Mouse (Mus musculus): ENCODE measurements around the gene Hhat. TPM values are rescaled to one million over a fixed set of nuclear protein-coding genes. Genes with fewer than 3 reads are reported as not detected.

Gene Hhat
- polyA plus RNA-seq, 2 experiments = 10.0 to 12.6 TPM

GRCm38 (mm10) chr1:192595426-192595825 lies 175.6 kb downstream of the Hhat start:
- Histone ChIP-seq H3K27me3 (ENCODE audit: control insufficient read depth, insufficient read depth, low read length) (no peaks in the 10 kb centered on the region), H3K9me3 (ENCODE audit: control insufficient read depth, low read length) (no peaks in the 10 kb centered on the region), H3K4me3 (replicated peaks; ENCODE audit: low read length) (no peak overlapping the region), H3K4me1 (ENCODE audit: control insufficient read depth, insufficient read depth, low read length) (no peaks in the 10 kb centered on the region), H3K27ac (replicated peaks; ENCODE audit: low read depth, low read length) (no peak overlapping the region), H3K9ac (ENCODE audit: low read depth, low read length, severe bottlenecking) (no peak overlapping the region), H3K4me2 (replicated peaks; ENCODE audit: low read depth, low read length, severe bottlenecking) (no peak overlapping the region), H3K36me3 (ENCODE audit: control insufficient read depth, insufficient read depth, low read length) (no peaks in the 10 kb centered on the region)
- ATAC-seq (ENCODE audit: low FRiP score, low read depth) (no peak), DNase-seq (ENCODE audit: low spot score) (no peak)
- TF ChIP-seq POLR2A (IDR thresholded peaks at IDR 0.05; ENCODE audit: borderline replicate concordance, extremely low read depth, insufficient read depth, insufficient read length) = no peak
- WGBS = 74% methylated on average over 4 of the region's 4 CpGs

- H3K4me2 ChIP-seq (replicated peaks; ENCODE audit: low read depth, low read length, severe bottlenecking) = no peak overlapping the region
- H3K4me1 ChIP-seq (ENCODE audit: control insufficient read depth, insufficient read depth, low read length) = no peaks in the 10 kb centered on the region
- no peak for ATAC-seq (ENCODE audit: low FRiP score, low read depth)
- TF ChIP-seq POLR2A (IDR thresholded peaks at IDR 0.05; ENCODE audit: borderline replicate concordance, extremely low read depth, insufficient read depth, insufficient read length) = no peak
- no peak overlapping the region for H3K27ac ChIP-seq (replicated peaks; ENCODE audit: low read depth, low read length)
- no peak overlapping the region for H3K9ac ChIP-seq (ENCODE audit: low read depth, low read length, severe bottlenecking)
- no peak for DNase-seq (ENCODE audit: low spot score)
- WGBS = 71% methylated on average over 3 of the region's 3 CpGs
- H3K9me3 ChIP-seq (ENCODE audit: control insufficient read depth, low read length) = no peaks in the 10 kb centered on the region
- no peaks in the 10 kb centered on the region for H3K36me3 ChIP-seq (ENCODE audit: control insufficient read depth, insufficient read depth, low read length)
- no peak overlapping the region for H3K4me3 ChIP-seq (replicated peaks; ENCODE audit: low read length)
- H3K27me3 ChIP-seq (ENCODE audit: control insufficient read depth, insufficient read depth, low read length) = no peaks in the 10 kb centered on the region
Measured at GRCm38 (mm10) chr1:192593492-192593891, 177.5 kb downstream of the Hhat start.

- H3K9me3 ChIP-seq (ENCODE audit: control insufficient read depth, low read length) = no peaks in the 10 kb centered on the region
- WGBS = 75% methylated on average over 9 of the region's 9 CpGs
- H3K4me2 ChIP-seq (replicated peaks; ENCODE audit: low read depth, low read length, severe bottlenecking) = no peak overlapping the region
- H3K27me3 ChIP-seq (ENCODE audit: control insufficient read depth, insufficient read depth, low read length) = no peaks in the 10 kb centered on the region
- H3K36me3 ChIP-seq (ENCODE audit: control insufficient read depth, insufficient read depth, low read length) = no peaks in the 10 kb centered on the region
- DNase-seq (ENCODE audit: low spot score) = no peak
- H3K9ac ChIP-seq (ENCODE audit: low read depth, low read length, severe bottlenecking) = no peak overlapping the region
- H3K27ac ChIP-seq (replicated peaks; ENCODE audit: low read depth, low read length) = no peak overlapping the region
- H3K4me1 ChIP-seq (ENCODE audit: control insufficient read depth, insufficient read depth, low read length) = peaks cover 2% of the 10 kb centered on the region; the same call in 1 of the 2 replicates
- no peak for TF ChIP-seq POLR2A (IDR thresholded peaks at IDR 0.05; ENCODE audit: borderline replicate concordance, extremely low read depth, insufficient read depth, insufficient read length)
- no peak overlapping the region for H3K4me3 ChIP-seq (replicated peaks; ENCODE audit: low read length)
- ATAC-seq (ENCODE audit: low FRiP score, low read depth) = no peak
Measured at GRCm38 (mm10) chr1:192587451-192587850, 183.6 kb downstream of the Hhat start.

- H3K27me3 ChIP-seq (ENCODE audit: control insufficient read depth, insufficient read depth, low read length) = no peaks in the 10 kb centered on the region
Measured at GRCm38 (mm10) chr1:192585289-192585688, 185.7 kb downstream of the Hhat start.

GRCm38 (mm10) chr1:192582921-192583320 lies 188.1 kb downstream of the Hhat start:
- H3K27me3 ChIP-seq (ENCODE audit: control insufficient read depth, insufficient read depth, low read length) = no peaks in the 10 kb centered on the region
- no peak overlapping the region for H3K4me2 ChIP-seq (replicated peaks; ENCODE audit: low read depth, low read length, severe bottlenecking)
- no peak overlapping the region for H3K9ac ChIP-seq (ENCODE audit: low read depth, low read length, severe bottlenecking)
- peaks cover 1% of the 10 kb centered on the region; the same call in 1 of the 2 replicates for H3K4me1 ChIP-seq (ENCODE audit: control insufficient read depth, insufficient read depth, low read length)
- DNase-seq (ENCODE audit: low spot score) (no peak), ATAC-seq (ENCODE audit: low FRiP score, low read depth) (no peak)
- H3K4me3 ChIP-seq (replicated peaks; ENCODE audit: low read length) = no peak overlapping the region
- no peak for TF ChIP-seq POLR2A (IDR thresholded peaks at IDR 0.05; ENCODE audit: borderline replicate concordance, extremely low read depth, insufficient read depth, insufficient read length)
- H3K9me3 ChIP-seq (ENCODE audit: control insufficient read depth, low read length) = no peaks in the 10 kb centered on the region
- H3K36me3 ChIP-seq (ENCODE audit: control insufficient read depth, insufficient read depth, low read length) = no peaks in the 10 kb centered on the region
- WGBS = 87% methylated on average over 1 of the region's 2 CpGs
- H3K27ac ChIP-seq (replicated peaks; ENCODE audit: low read depth, low read length) = no peak overlapping the region

More at GRCm38 (mm10) chr1:192585289-192585688, 185.7 kb downstream of the Hhat start:
- Histone ChIP-seq H3K4me1 (ENCODE audit: control insufficient read depth, insufficient read depth, low read length) (peaks cover 2% of the 10 kb centered on the region; the same call in 1 of the 2 replicates), H3K9me3 (ENCODE audit: control insufficient read depth, low read length) (no peaks in the 10 kb centered on the region), H3K27ac (replicated peaks; ENCODE audit: low read depth, low read length) (no peak overlapping the region), H3K4me2 (replicated peaks; ENCODE audit: low read depth, low read length, severe bottlenecking) (no peak overlapping the region), H3K4me3 (replicated peaks; ENCODE audit: low read length) (no peak overlapping the region), H3K36me3 (ENCODE audit: control insufficient read depth, insufficient read depth, low read length) (no peaks in the 10 kb centered on the region), H3K9ac (ENCODE audit: low read depth, low read length, severe bottlenecking) (no peak overlapping the region)
- DNase-seq (ENCODE audit: low spot score) (no peak), ATAC-seq (ENCODE audit: low FRiP score, low read depth) (no peak)
- no peak for TF ChIP-seq POLR2A (IDR thresholded peaks at IDR 0.05; ENCODE audit: borderline replicate concordance, extremely low read depth, insufficient read depth, insufficient read length)

GRCm38 (mm10) chr1:192564691-192565090 lies 206.3 kb downstream of the Hhat start:
- Histone ChIP-seq H3K9me3 (ENCODE audit: control insufficient read depth, low read length) (peaks cover 5% of the 10 kb centered on the region; the same call in 1 of the 2 replicates), H3K9ac (ENCODE audit: low read depth, low read length, severe bottlenecking) (no peak overlapping the region), H3K4me2 (replicated peaks; ENCODE audit: low read depth, low read length, severe bottlenecking) (no peak overlapping the region), H3K36me3 (ENCODE audit: control insufficient read depth, insufficient read depth, low read length) (no peaks in the 10 kb centered on the region), H3K27ac (replicated peaks; ENCODE audit: low read depth, low read length) (no peak overlapping the region), H3K27me3 (ENCODE audit: control insufficient read depth, insufficient read depth, low read length) (no peaks in the 10 kb centered on the region), H3K4me1 (ENCODE audit: control insufficient read depth, insufficient read depth, low read length) (no peaks in the 10 kb centered on the region), H3K4me3 (replicated peaks; ENCODE audit: low read length) (no peak overlapping the region)
- TF ChIP-seq POLR2A (IDR thresholded peaks at IDR 0.05; ENCODE audit: borderline replicate concordance, extremely low read depth, insufficient read depth, insufficient read length) = no peak
- DNase-seq (ENCODE audit: low spot score) = no peak
- ATAC-seq (ENCODE audit: low FRiP score, low read depth) = no peak
